Mouse (Mus musculus) CH12.LX (cell line): ENCODE results near the gene Cops4.

Experiments
- CTCF ChIP-seq, 2 experiments: IDR thresholded peaks in 1 of 2; conservative IDR thresholded peaks in 1 of 2; 2 replicates each; pipeline ENCODE4 v1.5.1; 2011 to 2012; ENCODE audit warnings: low read depth in 2 of 2, low read length in 2 of 2, improper control_type of control experiment in 1 of 2, inconsistent platforms in 1 of 2, mild to moderate bottlenecking in 1 of 2, moderate library complexity in 1 of 2
- E2F4 ChIP-seq: IDR thresholded peaks from 2 replicates; pipeline ENCODE4 v1.6.1; 2011; ENCODE audit warnings: low read depth, low read length, improper control_type of control experiment; ENCODE audit not compliant: insufficient replicate concordance
- GABPA ChIP-seq: IDR thresholded peaks from 2 replicates; pipeline ENCODE4 v1.6.1; 2012; ENCODE audit warnings: low read depth, low read length, improper control_type of control experiment, inconsistent platforms; ENCODE audit not compliant: insufficient replicate concordance
- MXI1 ChIP-seq: IDR thresholded peaks from 2 replicates; pipeline ENCODE4 v1.6.1; 2011; ENCODE audit warnings: mild to moderate bottlenecking, low read depth, low read length, improper control_type of control experiment
- NELFE ChIP-seq: IDR thresholded peaks from 2 replicates; pipeline ENCODE4 v1.6.1; 2011; ENCODE audit warnings: low read depth, low read length, improper control_type of control experiment
- POLR2A ChIP-seq: IDR thresholded peaks from 2 replicates; pipeline ENCODE4 v1.6.1; 2011; ENCODE audit warnings: low read depth, mild to moderate bottlenecking, improper control_type of control experiment, low read length
- SIN3A ChIP-seq: IDR thresholded peaks from 2 replicates; pipeline ENCODE4 v1.6.1; 2012; ENCODE audit warnings: low read length, improper control_type of control experiment, inconsistent platforms
- USF1 ChIP-seq: IDR thresholded peaks from 2 replicates; pipeline ENCODE4 v1.6.1; 2014; ENCODE audit warnings: low read depth, mild to moderate bottlenecking, inconsistent platforms, low read length, improper control_type of control experiment
- ZC3H11A ChIP-seq: IDR thresholded peaks from 2 replicates; pipeline ENCODE4 v1.6.1; 2012; ENCODE audit warnings: low read depth, mild to moderate bottlenecking, inconsistent platforms, low read length, improper control_type of control experiment

DNA sequence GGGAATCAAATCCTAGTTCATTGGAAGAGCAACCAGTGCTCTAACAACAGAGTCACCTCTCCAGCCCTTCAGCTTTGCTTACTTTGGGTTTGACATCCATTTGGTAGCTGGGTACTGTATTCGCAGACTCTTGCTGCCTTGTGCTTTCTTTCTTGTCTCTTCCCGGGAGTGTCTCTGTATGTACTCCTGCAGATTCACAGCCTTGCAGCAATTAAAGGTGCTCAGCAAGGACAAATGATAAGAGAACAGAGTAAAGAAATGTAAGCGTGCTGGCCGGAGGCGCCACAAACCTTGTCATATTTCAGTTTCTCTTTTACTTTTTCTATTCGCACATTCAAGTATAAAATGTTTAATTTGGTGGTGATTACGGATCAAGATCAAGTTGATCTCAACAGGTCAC, 69.0 kb downstream of the Cops4 start:
- TF ChIP-seq POLR2A (no peak), USF1 (no peak), CTCF (conservative IDR thresholded peaks at IDR 0.05 in 1 of 2, IDR thresholded peaks at IDR 0.05 in 1 of 2; ENCODE audit: low read depth in 2 of 2, low read length in 2 of 2) (no peak), MXI1 (no peak), NELFE (no peak), SIN3A (no peak), GABPA (no peak), ZC3H11A (no peak), E2F4 (no peak)
